Mouse (Mus musculus) gastrocnemius, postnatal 25 days (tissue): Measurements from ENCODE around the gene Gldn. TPM values are rescaled to one million over a fixed set of nuclear protein-coding genes. Genes with fewer than 3 reads are reported as not detected.

Experiments
- DNase-seq: peaks from one replicate; pipeline ENCODE4 v3.0.0; 2022
- long read RNA-seq, 2 experiments: library from polyadenylated mRNA; stranded (forward); transcript quantifications; one replicate each; pipeline ENCODE4 v2.0.0; 2021
- total RNA-seq, 2 experiments: library from RNA; stranded (reverse); gene quantifications; 1 replicate in 1 of 2; 2 replicates in 1 of 2; pipeline ENCODE4 v1.2.3; 2021

Gldn gene
- total RNA-seq: under 1 TPM; 0.67 to 0.95 TPM
- long read RNA-seq, experiment 1: 0 reads
- long read RNA-seq, experiment 2: 0 reads

- DNase-seq: no peak
Observed at GRCm38 (mm10) chr9:54286331-54286987, at the start of gene Gldn. Gldn (plus strand) TSS chr9:54286486.

GRCm38 (mm10) chr9:54244869-54245665 is 41.2 kb upstream of the Gldn start:
- DNase-seq: no peak

DNA sequence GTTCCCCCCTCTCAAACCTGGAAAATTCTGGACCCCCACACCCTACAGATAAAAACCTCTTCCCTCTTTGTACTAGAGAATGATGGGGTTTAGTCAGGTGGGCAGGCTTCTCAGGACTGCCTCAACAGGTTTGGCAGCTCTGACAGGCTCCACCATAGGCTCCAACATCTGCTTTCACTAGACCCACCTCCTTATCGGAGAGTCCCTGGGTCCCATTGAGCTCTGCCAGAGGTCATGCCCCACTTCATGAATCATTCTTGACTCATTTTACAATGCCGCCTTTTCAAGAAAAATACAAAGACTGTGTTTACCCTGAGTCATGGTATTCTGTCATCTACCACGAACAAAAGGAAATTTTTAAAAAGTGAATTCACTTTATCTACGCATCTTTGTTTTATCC is 21.5 kb upstream of the Gldn start:
- DNase-seq: no peak

DNA sequence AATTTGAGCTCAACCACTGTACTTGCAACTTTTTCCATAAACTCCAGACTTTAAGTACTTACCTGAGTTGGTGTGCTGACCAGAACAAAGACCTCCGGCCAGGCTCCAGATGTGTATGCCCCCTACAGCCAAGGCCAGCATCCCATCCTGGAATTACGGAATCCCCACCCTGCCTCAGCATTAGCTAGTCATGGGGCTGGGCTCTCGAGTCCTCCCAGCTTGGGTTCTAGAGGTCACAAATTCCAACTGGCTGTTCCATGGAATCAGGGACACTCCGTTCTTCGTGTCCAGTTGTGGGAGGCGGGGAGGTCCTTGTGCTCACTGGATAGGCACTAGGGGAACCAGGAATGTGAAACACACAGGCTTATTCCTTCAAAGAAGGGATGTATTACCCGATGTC is 18.3 kb upstream of the Gldn start, which contains the start of gene Cyp19a1:
Cyp19a1 (minus strand) TSS at position 101 of the 400 bp plus-strand sequence.
- no peak for DNase-seq

- DNase-seq: no peak
Observed at GRCm38 (mm10) chr9:54269987-54270386, 16.3 kb upstream of the Gldn start.

DNA sequence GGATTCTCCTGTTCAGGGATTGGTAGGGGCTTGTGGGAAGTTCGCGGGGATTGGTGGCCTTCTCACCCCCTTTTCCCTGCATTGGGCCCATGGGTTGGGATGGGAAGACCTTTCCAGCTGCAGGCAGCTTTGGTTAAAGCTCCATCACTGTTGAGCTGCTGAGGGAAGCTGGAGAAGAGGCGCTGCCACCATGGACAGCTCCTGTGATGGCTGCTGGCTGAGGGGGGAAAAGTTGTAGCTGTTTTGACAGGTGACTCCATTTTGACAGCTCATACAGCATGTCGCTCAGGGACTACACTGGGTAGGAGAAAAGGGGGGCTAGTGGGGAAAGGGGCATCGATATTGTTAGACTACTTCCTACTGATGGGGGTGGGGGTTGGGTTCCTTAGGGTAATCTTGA is 15.4 kb upstream of the Gldn start:
- no peak for DNase-seq

DNA sequence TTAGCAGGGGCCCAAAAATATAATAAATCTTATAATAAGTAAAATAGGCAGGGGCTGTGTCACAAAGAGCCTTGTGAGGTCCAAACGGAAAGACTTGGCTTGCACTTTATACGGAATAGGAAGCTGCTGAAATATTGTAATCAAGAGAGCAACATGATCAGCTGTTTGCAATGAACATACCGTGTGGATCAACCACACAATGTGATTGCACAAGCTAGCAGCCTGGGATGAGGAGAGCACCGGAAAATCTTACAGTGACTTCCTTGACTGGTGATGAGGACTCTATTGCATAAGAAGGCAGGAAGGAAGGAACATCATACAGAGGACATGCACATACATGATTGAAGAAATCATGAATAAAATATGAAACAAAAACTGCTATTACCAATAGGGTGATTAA is 11.0 kb upstream of the Gldn start:
- no peak for DNase-seq

GRCm38 (mm10) chr9:54279046-54279589 is 7.2 kb upstream of the Gldn start:
- DNase-seq: no peak

DNA sequence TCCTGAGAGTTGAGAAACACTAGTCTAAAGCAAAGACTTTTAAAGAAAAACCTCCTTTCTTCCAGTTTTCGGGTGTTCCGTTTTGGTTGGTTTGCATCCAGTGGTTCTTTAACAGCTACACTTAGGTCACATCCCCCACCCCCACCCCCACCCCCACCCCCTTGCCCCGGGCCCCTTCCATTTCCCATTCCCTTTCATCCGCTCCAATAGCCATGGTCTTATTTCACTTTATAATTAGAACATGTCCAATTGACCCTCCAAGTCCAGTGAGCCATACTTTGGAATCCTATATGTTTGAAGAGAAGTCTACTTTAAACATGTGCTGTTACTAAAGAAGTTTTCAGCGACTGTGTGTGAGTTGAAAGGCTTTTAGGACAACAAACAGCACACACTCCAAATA is 1.5 kb downstream of the Gldn start:
- DNase-seq: no peak

- DNase-seq: no peak
Observed at GRCm38 (mm10) chr9:54299389-54299788, 13.1 kb downstream of the Gldn start.

DNA sequence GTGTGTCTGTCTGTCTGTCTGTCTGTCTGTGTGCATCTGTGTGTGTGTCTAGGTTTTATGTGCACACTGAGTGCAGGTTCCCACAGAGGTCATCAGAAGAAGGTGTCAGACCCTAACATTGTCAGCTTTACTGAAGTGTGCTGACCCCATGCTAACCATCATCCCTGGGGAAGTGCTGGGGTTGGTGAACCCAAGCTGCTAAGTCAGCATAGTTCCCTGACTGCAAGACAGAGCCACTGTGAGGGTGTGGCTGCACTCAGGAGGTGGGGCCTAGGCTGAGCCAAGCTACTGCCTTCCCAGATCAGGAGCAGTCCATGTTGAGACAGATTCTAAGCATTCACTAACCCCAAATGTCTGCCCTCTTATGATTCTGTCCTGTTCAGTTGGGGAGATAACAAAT is 13.5 kb downstream of the Gldn start:
- DNase-seq: no peak

DNA sequence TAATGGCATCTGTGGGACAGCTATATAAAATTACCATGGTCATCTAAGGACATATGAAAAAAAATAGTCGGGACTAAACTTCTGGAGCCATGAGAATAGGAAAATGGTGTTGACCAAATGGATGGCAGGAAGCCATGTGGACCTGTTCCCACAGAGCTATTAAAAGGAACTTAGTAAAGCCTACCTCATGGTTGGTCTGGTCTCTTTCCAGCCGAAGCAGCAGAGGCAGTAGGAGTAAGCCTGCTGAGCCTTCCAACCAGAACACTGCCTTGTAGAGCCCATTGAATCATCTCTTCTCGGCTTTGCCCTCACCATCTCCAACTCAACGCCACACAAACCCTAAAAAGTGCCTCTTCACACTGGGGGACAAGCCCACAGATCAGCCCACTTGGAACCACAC is 15.0 kb downstream of the Gldn start:
- peak; percentile 14 for DNase-seq

DNA sequence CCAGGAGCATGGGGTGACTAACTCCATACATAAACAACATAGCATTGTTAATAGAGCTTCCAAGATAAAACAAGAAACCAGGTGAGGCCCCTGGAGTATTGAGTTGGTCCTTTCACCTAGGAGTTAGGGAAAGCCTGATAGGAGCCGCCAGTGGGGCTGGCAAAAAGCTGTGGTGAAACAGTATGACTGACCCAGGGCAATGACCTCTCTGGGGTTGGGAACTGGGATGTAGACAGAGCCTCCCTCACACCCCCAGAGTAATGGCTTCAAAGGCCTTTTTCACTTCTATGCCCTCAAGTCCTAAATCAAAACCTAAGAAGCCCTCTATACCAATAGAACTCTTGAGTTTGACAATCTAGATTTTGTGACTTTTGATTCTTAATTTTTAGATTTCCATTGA is 21.9 kb downstream of the Gldn start:
- DNase-seq: no peak

DNA sequence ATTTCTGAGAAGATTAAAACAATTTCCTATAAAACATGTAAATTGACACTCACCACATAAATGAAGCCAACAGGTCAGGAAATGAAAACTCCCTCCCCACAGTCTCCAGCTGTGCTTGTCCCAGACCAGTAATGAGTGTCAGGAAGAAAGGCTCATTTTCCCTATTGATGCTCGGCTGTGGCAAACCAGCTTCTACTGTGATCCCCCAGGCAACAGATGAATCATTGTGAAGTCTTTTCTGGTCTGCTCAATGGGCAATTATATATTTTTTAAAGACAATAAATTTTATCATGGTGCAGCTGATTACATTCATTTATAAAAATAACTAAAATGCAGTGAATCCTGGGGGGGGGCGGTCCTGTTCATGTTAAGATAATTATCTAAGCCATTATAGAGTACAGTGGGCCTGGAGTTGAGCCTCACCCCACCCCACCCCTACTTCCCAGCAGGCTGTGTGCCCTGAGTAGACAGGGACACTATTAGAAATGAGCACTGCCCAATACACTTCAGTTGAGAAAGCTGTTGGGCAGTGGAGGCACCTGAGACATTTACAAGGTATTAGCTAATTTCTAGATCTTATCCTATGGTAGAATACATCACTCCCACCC is 22.6 kb downstream of the Gldn start:
- DNase-seq: no peak

DNA sequence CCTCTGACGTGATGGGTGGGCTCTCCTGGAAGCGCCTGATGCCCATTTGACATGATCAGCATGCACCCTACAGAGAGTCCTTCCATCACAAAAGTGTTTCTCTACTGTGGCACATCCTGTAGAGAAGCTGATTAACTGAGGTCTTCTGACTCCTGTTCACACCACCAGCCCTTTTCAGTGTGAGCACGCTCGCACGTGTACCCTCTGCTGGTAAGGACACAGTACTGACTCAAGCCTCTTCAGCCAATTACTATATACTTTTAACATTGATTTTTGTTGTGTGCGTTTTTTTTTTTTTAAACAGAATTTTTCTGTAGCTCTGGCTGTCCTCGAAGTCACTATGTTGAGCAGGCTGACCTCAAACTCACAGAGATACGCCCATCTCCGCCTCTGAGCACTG is 30.1 kb downstream of the Gldn start:
- DNase-seq: no peak

DNA sequence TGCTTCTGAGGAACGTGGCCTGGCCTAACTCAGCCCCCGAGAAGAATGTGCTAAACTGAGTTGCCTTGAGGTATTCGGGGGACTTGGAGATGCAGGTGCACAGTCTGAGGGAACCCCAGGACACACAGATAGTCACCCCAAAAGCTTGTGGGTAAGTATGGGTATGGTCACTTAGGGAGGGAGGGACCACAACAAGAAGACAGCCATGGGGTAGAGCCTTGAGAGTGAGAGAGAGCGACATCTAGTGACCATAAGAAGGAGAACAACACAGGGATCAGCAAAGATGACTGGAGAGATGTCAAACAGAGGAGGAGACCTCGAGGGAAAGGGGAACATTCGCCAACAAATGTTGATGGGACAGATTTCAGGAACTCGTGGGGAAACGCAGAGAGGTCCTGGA is 37.2 kb downstream of the Gldn start:
- no peak for DNase-seq

- DNase-seq: no peak
Observed at GRCm38 (mm10) chr9:54329201-54329600, 42.9 kb downstream of the Gldn start.

DNA sequence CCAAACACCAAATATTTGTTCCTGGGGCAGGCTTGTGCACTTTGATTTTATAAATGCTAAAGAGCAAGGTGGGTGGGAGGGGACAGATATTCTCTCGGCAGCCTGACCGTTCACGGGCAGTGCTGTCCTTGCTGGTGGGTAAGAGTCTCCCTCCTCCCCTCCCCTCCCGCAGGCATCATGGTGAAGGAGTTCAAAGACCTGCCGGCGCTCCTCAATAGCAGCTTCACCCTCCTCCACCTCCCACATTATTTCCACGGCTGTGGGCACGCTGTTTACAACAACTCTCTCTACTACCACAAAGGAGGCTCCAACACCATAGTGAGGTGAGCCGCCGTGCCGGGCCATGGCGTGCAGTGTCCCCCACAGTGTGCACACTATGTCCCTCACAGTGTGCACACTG is 49.3 kb downstream of the Gldn start:
- DNase-seq: no peak

- no peak for DNase-seq
Observed at GRCm38 (mm10) chr9:54336532-54337144, 50.4 kb downstream of the Gldn start.

GRCm38 (mm10) chr9:54342026-54342425 is 55.7 kb downstream of the Gldn start:
- no peak for DNase-seq

- DNase-seq: no peak
Observed at GRCm38 (mm10) chr9:54356756-54357155, 70.5 kb downstream of the Gldn start.
